Mouse (Mus musculus) liver, embryonic 15.5 days (tissue): ENCODE results near the gene Akap13. TPM values are rescaled to one million over a fixed set of nuclear protein-coding genes. Genes with fewer than 3 reads are reported as not detected.
A peak's percentile ranks its signal among the peaks of the same experiment; 100 is the strongest.

Experiments used
- ATAC-seq: fragments of 200-750 bp; cut with Nextera tagmentation; 2 replicates; pipeline ENCODE4 v1.8.0; 2017; ENCODE audit warnings: moderate number of reproducible peaks, mild to moderate bottlenecking, moderate library complexity; ENCODE audit not compliant: insufficient read depth
- H3K27ac ChIP-seq: fragments of 300-500 bp; sonication (generic); replicated peaks from 2 replicates; pipeline ENCODE4 v1.5.1; 2015; ENCODE audit warnings: mild to moderate bottlenecking, inconsistent platforms
- H3K27me3 ChIP-seq: fragments of 300-500 bp; sonication (generic); 2 replicates; pipeline ENCODE4 v1.6.1; 2015; ENCODE audit warnings: mild to moderate bottlenecking, inconsistent platforms
- H3K36me3 ChIP-seq: fragments of 300-500 bp; sonication (generic); replicated peaks from 2 replicates; pipeline ENCODE4 v1.6.1; 2015; ENCODE audit warnings: moderate library complexity, mild to moderate bottlenecking, inconsistent platforms
- H3K4me1 ChIP-seq: fragments of 300-500 bp; sonication (generic); replicated peaks from 2 replicates; pipeline ENCODE4 v1.6.1; 2015; ENCODE audit warnings: inconsistent platforms
- H3K4me2 ChIP-seq: fragments of 300-500 bp; sonication (generic); 2 replicates; pipeline ENCODE4 v1.6.1; 2015; ENCODE audit warnings: moderate library complexity, mild to moderate bottlenecking, inconsistent platforms
- H3K4me3 ChIP-seq: fragments of 300-500 bp; sonication (generic); replicated peaks from 2 replicates; pipeline ENCODE4 v1.5.1; 2015; ENCODE audit warnings: mild to moderate bottlenecking, inconsistent platforms
- H3K9ac ChIP-seq: fragments of 300-500 bp; sonication (generic); 2 replicates; pipeline ENCODE4 v1.6.1; 2015; ENCODE audit warnings: moderate library complexity, mild to moderate bottlenecking, inconsistent platforms
- H3K9me3 ChIP-seq: fragments of 300-500 bp; sonication (generic); replicated peaks from 2 replicates; pipeline ENCODE4 v1.6.1; 2016; ENCODE audit warnings: inconsistent platforms
- WGBS: fragments of 180-500 bp; shearing (Covaris S2); methylation state at CpG from one replicate; pipeline ENCODE4 v1.1.7; 2015; ENCODE audit warnings: mixed read lengths; ENCODE audit not compliant: insufficient replicate concordance; 5-methylcytosine and 5-hydroxymethylcytosine counted together
- polyA plus RNA-seq: library from polyadenylated mRNA; unstranded; fragments of >200 nt; fragmentation: Nextera tagmentation; extraction: Ambion mirVana; gene quantifications from 2 replicates; pipeline ENCODE4 v1.2.1, GENCODE M21; 2015

Akap13 gene
- polyA plus RNA-seq, 1 experiment from 2014 or later: 39.6 TPM

DNA sequence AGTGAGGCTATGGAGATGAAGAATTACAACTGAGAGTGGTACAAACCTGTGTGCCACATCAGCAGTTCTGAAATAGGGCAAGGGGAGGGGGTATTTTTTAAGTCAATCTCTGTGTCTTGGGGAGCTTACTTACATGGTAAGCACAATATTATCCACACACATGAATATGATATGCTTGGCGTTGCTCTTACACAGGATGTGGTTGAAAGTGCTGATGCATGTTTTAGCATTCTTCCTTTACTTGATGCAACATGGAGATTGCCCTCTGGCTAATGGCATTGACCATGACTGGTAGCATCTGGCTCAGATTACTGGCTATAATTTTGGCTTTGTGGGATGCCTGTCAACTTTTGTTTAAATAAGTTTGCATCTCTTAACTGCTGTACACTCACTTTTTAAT is 194.6 kb downstream of the Akap13 start:
- H3K27me3 ChIP-seq: no peaks in the 10 kb centered on the region
- peaks cover 4% of the 10 kb centered on the region; the same call in 1 of the 2 replicates for H3K36me3 ChIP-seq
- no peak overlapping the region for H3K9ac ChIP-seq
- H3K27ac ChIP-seq: no peak overlapping the region
- peaks cover 26% of the 10 kb centered on the region for H3K4me1 ChIP-seq
- ATAC-seq: no peak
- H3K4me2 ChIP-seq: no peak overlapping the region
- H3K4me3 ChIP-seq: no peak overlapping the region
- no peaks in the 10 kb centered on the region for H3K9me3 ChIP-seq
- 34% methylated on average over 1 of the region's 1 CpGs for WGBS

DNA sequence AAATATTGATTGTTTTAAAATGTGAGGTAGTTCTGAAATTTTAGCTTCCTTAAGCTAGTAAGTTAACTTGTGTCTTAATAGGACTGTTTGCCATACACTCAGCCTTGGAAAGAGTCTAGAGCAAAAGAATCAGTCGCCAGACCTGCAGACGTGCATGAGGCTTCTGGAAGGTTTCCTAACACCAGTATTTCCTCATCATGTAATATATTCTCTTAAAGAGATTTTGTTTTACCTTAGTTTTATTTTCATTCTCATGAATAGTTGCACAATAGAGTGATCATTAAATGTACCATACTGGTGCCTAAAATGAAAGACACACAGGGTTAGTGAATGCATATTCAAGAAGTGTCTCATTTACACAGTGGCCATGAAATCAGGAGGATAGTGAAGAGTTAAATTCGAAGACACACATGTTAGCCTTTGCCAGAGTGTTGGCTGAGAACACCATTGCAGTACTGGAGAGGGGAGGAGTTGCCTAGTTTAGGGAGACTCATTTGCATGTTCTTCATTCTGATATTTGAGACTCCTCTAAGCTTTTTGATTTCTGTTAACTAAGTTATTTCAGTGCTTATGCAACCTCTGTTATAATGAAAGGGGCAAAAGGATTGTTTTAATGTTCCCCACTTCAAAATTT is 198.5 kb downstream of the Akap13 start:
- 42% methylated on average over 3 of the region's 3 CpGs for WGBS

DNA sequence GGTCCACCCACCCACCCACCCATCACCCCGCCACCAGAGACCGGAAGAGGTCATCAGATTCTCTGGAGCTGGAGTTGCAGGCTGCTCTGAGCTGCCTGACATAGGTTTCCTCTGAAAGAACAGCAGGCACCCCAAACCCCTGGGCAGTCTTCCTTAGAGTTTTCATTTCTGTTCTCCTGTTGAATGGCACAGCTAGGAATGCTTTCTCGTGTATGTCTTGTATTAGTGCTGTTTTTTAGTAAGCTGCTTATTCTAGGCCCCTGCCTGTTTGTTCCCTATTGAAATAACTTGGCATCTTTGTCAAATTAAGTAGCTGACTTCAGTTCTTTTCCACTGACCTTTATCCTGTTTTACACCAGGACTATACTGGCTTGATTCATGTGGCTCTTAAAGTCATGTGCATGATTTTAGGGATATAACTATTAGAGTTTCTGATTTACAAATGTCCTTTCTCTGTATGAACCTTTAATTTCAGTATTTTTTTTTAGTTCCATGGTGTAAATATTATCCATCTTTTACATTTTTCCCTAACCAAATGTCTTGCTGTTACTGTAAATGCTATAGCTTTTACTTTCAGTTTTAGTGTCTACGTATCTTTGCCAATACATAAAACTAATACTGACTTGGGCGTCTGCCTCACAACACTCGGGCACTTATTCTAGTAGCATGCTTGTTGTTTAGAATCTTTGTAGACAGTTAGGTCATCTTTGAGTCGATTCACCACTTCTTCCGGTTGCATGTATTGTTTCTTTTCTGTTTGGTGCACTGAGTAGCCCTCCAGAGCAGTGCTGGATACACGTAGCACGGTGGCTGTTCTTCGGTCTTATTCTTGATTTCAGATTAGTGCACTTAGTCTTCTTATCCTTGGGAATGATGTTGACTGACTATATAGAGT is 200.1 kb downstream of the Akap13 start:
- ATAC-seq: peak; percentile 51
- WGBS: 19% methylated on average over 11 of the region's 11 CpGs

More for the DNA sequence above, 198.5 kb downstream of the Akap13 start:
- H3K9ac ChIP-seq: no peak overlapping the region
- no peaks in the 10 kb centered on the region for H3K9me3 ChIP-seq
- no peak overlapping the region for H3K4me2 ChIP-seq
- H3K4me3 ChIP-seq: no peak overlapping the region
- ATAC-seq: no peak
- no peak overlapping the region for H3K27ac ChIP-seq
- H3K27me3 ChIP-seq: no peaks in the 10 kb centered on the region
- peaks cover 7% of the 10 kb centered on the region; the same call in 1 of the 2 replicates for H3K36me3 ChIP-seq
- peaks cover 49% of the 10 kb centered on the region for H3K4me1 ChIP-seq

DNA sequence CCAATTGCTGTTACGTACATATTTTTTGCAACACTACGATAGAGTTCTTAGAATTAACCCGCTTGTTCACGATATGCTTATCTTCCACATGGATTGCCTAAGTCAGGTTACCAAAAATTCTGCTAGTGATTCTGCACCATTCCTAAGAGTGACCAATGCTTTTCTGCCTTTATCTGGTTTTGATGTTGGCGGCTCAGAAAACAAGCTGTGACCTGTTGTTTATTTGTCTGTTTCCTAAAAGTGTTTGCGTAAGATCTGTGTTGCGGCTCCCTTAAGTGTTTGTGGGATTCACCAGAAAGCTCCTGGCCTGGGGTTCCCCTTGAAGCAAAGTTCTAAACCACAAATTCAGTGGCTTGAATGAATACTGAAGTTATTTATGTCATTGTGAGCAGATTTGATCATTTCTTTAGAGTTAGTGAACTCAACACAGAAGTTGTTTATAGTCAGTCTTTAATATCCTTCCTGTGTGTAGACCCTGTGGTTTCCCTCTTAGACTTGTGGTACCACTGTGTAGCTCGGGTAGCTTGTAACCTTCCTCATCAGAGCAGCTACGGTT is 201.0 kb downstream of the Akap13 start:
- Histone ChIP-seq H3K27me3 (no peaks in the 10 kb centered on the region), H3K36me3 (peaks cover 7% of the 10 kb centered on the region; the same call in 1 of the 2 replicates), H3K4me1 (peaks cover 44% of the 10 kb centered on the region), H3K4me3 (peak overlapping the region; percentile 55), H3K4me2 (peak overlapping the region; percentile 73), H3K9me3 (no peaks in the 10 kb centered on the region), H3K27ac (peak overlapping the region; percentile 76), H3K9ac (peak overlapping the region; percentile 31; the same call in 1 of the 2 replicates)
- peak; percentile 87 for ATAC-seq
- WGBS: 13% methylated on average over 9 of the region's 9 CpGs

More for the DNA sequence above, 200.1 kb downstream of the Akap13 start:
- no peaks in the 10 kb centered on the region for H3K27me3 ChIP-seq
- peak overlapping the region; percentile 74 for H3K27ac ChIP-seq
- peaks cover 44% of the 10 kb centered on the region for H3K4me1 ChIP-seq
- peak overlapping the region; percentile 55 for H3K4me3 ChIP-seq
- peak overlapping the region; percentile 51 for H3K9ac ChIP-seq
- peak overlapping the region; percentile 73 for H3K4me2 ChIP-seq
- peaks cover 7% of the 10 kb centered on the region; the same call in 1 of the 2 replicates for H3K36me3 ChIP-seq
- no peaks in the 10 kb centered on the region for H3K9me3 ChIP-seq

DNA sequence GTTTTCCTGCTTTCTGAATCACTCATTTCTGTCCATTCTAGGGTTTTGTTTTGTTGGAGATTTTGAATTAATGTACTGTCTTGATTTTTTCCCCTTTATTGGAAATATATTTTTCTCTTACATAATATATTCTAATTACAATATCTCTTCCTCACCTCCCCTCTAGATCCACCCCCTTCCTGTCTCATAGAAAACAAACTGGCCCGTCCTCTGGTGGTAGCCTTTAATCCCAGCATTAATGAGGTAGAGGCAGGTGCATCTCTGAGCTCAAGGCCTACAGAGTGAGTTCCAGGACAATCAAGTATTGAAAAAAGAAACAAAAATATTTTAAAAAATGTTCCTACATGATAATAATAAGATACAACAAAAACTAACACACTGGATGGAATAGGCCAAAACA is 201.6 kb downstream of the Akap13 start:
- Histone ChIP-seq H3K4me3 (no peak overlapping the region), H3K9ac (no peak overlapping the region), H3K27ac (peak overlapping the region; percentile 76), H3K9me3 (no peaks in the 10 kb centered on the region), H3K27me3 (no peaks in the 10 kb centered on the region), H3K36me3 (peaks cover 7% of the 10 kb centered on the region; the same call in 1 of the 2 replicates), H3K4me1 (peaks cover 44% of the 10 kb centered on the region), H3K4me2 (peak overlapping the region; percentile 73)
- 41% methylated on average over 1 of the region's 1 CpGs for WGBS
- ATAC-seq: no peak

DNA sequence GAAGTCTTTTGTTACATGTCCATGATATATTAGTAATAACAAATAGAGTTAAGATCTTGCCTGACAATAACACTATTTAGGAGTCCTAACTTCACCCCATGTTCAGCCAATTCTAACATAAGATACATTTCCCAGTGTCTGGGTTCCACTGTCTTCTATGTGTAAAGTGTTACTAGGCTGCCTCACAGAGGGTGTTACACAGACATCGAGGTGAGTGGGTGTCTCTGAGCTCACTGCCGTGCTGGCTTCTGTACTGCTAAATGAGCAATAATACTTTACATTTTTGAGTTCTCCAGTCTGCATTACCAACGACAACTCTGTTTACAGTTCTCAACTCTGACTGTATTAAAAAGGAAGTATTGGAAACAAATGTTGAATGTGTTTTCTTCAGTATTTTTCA is 209.1 kb downstream of the Akap13 start:
- H3K4me2 ChIP-seq: no peak overlapping the region

DNA sequence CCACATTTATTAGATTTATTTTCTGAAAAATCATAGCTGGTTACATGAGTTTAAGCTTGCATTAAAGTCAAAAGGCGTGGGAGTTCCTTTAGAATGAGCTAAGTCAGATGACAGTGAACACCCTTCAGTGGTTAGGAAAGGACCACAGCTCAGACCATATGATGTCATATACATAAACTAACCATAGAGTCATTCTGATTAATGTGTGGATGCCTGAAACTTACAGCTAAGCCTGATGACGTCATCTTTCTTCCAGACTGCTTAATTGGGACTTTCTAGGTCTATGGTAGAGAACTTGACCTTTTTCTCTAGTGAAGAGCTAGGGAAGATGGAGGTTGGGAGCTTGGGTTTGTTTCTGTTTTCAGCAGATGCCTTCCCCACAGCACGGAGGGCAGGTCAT is 211.6 kb downstream of the Akap13 start:
- Histone ChIP-seq H3K4me3 (no peak overlapping the region), H3K27me3 (no peaks in the 10 kb centered on the region), H3K9me3 (no peaks in the 10 kb centered on the region), H3K4me2 (no peak overlapping the region), H3K9ac (no peak overlapping the region), H3K27ac (no peak overlapping the region), H3K4me1 (peaks cover 25% of the 10 kb centered on the region), H3K36me3 (peaks cover 50% of the 10 kb centered on the region)
- no peak for ATAC-seq
- 73% methylated on average over 3 of the region's 3 CpGs for WGBS

More for the DNA sequence above, 209.1 kb downstream of the Akap13 start:
- no peak overlapping the region for H3K27ac ChIP-seq
- peaks cover 25% of the 10 kb centered on the region for H3K4me1 ChIP-seq
- no peak overlapping the region for H3K9ac ChIP-seq
- peaks cover 49% of the 10 kb centered on the region for H3K36me3 ChIP-seq
- H3K27me3 ChIP-seq: no peaks in the 10 kb centered on the region
- no peaks in the 10 kb centered on the region for H3K9me3 ChIP-seq
- ATAC-seq: no peak
- 81% methylated on average over 3 of the region's 3 CpGs for WGBS
- H3K4me3 ChIP-seq: no peak overlapping the region

DNA sequence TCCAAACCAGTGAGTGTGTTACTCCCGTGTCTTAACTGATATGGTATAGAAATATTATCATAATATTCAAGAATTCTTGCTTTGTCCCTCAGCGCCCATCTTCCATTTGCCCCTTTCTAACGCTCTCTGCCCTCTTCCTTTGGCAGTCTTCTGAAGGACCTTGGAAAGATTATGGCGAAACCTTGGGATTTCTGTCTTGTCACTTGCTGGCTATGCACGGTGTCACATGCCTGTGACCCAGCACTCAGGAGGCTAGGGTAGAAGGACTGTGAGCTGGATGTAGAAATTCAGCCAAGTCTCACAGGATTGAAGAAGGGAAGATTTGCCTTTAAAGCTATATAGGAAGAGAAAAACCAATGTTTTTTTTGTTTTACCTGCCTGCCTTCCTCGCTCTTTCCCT is 212.2 kb downstream of the Akap13 start:
- no peaks in the 10 kb centered on the region for H3K9me3 ChIP-seq
- H3K9ac ChIP-seq: no peak overlapping the region
- no peaks in the 10 kb centered on the region for H3K27me3 ChIP-seq
- H3K27ac ChIP-seq: no peak overlapping the region
- ATAC-seq: no peak
- WGBS: 81% methylated on average over 6 of the region's 6 CpGs
- H3K4me2 ChIP-seq: no peak overlapping the region
- no peak overlapping the region for H3K4me3 ChIP-seq
- peaks cover 20% of the 10 kb centered on the region for H3K4me1 ChIP-seq
- H3K36me3 ChIP-seq: peaks cover 50% of the 10 kb centered on the region

DNA sequence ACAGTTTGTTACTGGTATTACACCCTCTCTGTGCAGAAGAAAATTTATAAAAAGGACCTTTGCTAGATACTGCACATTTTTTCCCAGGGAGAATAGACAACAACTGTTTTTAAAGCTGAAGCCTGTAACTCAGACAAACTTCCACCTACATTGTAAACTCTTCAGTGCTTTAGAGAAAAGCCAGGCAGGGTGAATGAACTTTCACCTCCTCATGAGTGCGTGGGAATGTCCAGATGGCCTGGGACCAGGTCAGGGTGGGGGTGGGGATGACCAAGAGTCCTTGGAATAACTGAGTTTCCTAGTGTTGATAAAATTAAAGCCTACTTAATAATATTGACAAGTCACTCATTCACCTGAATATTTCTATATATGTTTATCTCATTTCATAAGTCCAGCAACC is 213.1 kb downstream of the Akap13 start:
- no peak for ATAC-seq
- WGBS: 75% methylated on average over 1 of the region's 1 CpGs
- peaks cover 20% of the 10 kb centered on the region for H3K4me1 ChIP-seq

DNA sequence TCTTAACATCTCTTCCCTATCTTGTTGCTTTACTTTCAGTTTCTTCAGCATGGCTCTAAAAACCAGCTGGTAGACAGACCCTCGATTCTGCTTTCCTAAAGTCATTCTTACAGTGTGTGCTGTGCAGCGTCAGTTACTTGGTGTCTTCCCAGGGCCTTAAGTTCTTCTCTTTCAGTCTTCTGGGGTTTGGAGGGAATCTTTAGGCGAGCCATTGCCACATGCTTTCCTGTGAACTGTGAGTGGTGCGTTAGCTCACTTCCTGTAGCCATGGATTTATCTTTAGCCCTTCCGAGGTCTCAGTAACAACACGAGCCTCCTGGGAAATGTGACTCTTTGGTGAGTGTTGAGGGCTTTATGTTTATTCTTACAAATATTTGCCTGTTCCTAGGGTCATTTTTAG is 214.1 kb downstream of the Akap13 start:
- ATAC-seq: no peak
- Histone ChIP-seq H3K4me3 (no peak overlapping the region), H3K4me1 (peaks cover 20% of the 10 kb centered on the region), H3K9me3 (no peaks in the 10 kb centered on the region), H3K27ac (0 out of 2 replicates have a peak overlapping the region, but pooled peaks have one; percentile 7), H3K9ac (no peak overlapping the region), H3K36me3 (peaks cover 41% of the 10 kb centered on the region), H3K27me3 (no peaks in the 10 kb centered on the region), H3K4me2 (peak overlapping the region; percentile 1; the same call in 1 of the 2 replicates)
- WGBS: 24% methylated on average over 6 of the region's 6 CpGs

More for the DNA sequence above, 213.1 kb downstream of the Akap13 start:
- H3K4me2 ChIP-seq: no peak overlapping the region
- peaks cover 50% of the 10 kb centered on the region for H3K36me3 ChIP-seq
- H3K4me3 ChIP-seq: no peak overlapping the region
- no peak overlapping the region for H3K27ac ChIP-seq
- no peaks in the 10 kb centered on the region for H3K27me3 ChIP-seq
- no peak overlapping the region for H3K9ac ChIP-seq
- H3K9me3 ChIP-seq: no peaks in the 10 kb centered on the region

DNA sequence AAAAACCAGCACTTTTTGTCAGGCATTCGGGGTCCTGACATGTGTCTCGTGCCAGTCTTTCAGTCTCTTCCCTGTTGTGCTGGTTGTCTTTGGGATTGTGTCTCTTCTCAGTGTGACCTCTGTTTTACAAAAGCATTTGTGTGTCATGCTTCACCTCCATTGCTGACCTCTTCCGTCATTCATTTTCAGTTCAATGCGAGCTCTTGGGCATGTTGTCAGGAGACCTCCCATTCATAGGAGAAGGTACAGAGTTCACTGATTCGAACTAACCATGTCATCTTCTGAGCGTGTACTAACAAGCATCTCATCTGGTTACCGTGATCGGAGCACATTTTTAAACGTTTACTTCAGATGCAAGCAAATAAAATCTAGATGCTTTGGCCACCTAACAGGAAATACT is 224.3 kb downstream of the Akap13 start:
- ATAC-seq: no peak
- Histone ChIP-seq H3K4me3 (no peak overlapping the region), H3K27me3 (no peaks in the 10 kb centered on the region), H3K9me3 (no peaks in the 10 kb centered on the region), H3K9ac (no peak overlapping the region), H3K4me2 (no peak overlapping the region), H3K27ac (no peak overlapping the region), H3K4me1 (no peaks in the 10 kb centered on the region), H3K36me3 (peaks cover 60% of the 10 kb centered on the region)
- WGBS: 90% methylated on average over 9 of the region's 9 CpGs
